Mouse (Mus musculus): ENCODE results near the gene Tnni3. TPM values are rescaled to one million over a fixed set of nuclear protein-coding genes. Genes with fewer than 3 reads are reported as not detected.

Tnni3 gene
- total and polyA plus RNA-seq, 3 experiments = 328 to 353 TPM; not detected in 1

DNA sequence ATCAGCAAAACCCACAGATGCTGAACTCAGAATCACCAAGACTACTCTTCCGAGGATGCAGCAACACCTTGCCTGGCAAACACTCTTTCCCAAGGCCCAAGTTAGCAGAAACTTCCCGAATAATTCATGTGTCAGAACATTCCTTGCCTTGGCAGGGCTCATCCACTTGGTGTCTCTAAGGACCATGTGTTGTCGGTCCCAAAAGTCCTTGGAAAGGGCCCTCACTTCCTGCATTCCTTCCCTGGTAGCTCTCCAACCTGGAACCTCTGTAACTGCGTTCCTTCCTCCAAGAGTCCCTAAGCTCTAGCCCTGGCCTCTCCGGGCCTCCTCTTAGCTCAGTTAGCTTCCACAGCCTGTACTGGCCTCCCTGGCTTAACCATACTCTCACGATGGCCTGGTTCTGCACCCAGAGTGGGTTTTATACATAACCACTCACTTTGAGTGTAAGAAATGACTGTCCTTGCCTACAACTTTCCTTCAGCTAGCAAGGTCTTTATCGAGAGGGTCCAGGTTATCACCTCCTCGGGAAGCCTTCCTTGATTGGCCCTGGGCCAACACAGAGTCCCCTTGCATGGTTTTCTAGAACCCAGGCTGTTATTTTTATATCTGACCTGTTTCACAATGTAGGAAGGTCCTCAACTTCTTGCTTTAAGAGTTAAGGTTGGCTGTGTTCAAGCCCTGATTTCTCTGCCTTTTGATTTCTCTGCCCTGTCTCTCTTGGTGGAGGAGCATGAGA is 12.4 kb downstream of the Tnni3 start:
- Histone ChIP-seq H3K9me3 (replicated peaks; ENCODE audit: insufficient read depth, low read length) (no peaks in the 10 kb centered on the region), H3K4me3 (ENCODE audit: control insufficient read depth in 1 of 2, insufficient read depth in 1 of 2, low read depth in 2 of 2, low read length in 2 of 2) (no peak overlapping the region), H3K4me1 (ENCODE audit: control insufficient read depth in 1 of 2, insufficient read depth in 2 of 2, low read length in 2 of 2) (peaks cover 3 to 26% of the 10 kb centered on the region in 2 experiments), H3K27me3 (ENCODE audit: control insufficient read depth in 1 of 2, insufficient read depth in 2 of 2, low read length in 2 of 2) (no peaks in the 10 kb centered on the region), H3K9ac (ENCODE audit: control insufficient read depth, low read depth, low read length, poor library complexity, severe bottlenecking) (no peak overlapping the region), H3K36me3 (ENCODE audit: control insufficient read depth in 1 of 2, insufficient read depth in 2 of 2, low read length in 2 of 2) (peaks cover 0 to 25% of the 10 kb centered on the region in 2 experiments; a peak in 2 of 4 replicates), H3K27ac (ENCODE audit: control insufficient read depth, low read depth, low read length) (peak overlapping the region; percentile 3), H3K79me2 (ENCODE audit: control insufficient read depth, insufficient read depth, low read length, poor library complexity) (no peaks in the 10 kb centered on the region)
- peak; percentile 56 for DNase-seq (ENCODE audit: low read depth, low spot score)
- 0 out of 2 replicates have a peak, but pooled peaks have one; percentile 31 for TF ChIP-seq TCF12 (IDR thresholded peaks at IDR 0.05; ENCODE audit: low read depth, low read length)
- TF ChIP-seq EP300 (IDR thresholded peaks at IDR 0.05; ENCODE audit: low read depth in 1 of 2, low read length in 2 of 2) = peak; percentile 40 to 56; a peak in 3 of 4 replicates
- TF ChIP-seq POLR2AphosphoS2 (IDR thresholded peaks at IDR 0.05; ENCODE audit: low read length) = no peak
- peak; percentile 44 for TF ChIP-seq TAL1 (IDR thresholded peaks at IDR 0.05; ENCODE audit: low read length)
- peak; percentile 22; the same call in 1 of the 2 replicates for TF ChIP-seq RCOR1 (IDR thresholded peaks at IDR 0.05; ENCODE audit: low read depth, low read length)
- TF ChIP-seq GATA1 (IDR thresholded peaks at IDR 0.05; ENCODE audit: low read depth, low read length) = peak; percentile 54

DNA sequence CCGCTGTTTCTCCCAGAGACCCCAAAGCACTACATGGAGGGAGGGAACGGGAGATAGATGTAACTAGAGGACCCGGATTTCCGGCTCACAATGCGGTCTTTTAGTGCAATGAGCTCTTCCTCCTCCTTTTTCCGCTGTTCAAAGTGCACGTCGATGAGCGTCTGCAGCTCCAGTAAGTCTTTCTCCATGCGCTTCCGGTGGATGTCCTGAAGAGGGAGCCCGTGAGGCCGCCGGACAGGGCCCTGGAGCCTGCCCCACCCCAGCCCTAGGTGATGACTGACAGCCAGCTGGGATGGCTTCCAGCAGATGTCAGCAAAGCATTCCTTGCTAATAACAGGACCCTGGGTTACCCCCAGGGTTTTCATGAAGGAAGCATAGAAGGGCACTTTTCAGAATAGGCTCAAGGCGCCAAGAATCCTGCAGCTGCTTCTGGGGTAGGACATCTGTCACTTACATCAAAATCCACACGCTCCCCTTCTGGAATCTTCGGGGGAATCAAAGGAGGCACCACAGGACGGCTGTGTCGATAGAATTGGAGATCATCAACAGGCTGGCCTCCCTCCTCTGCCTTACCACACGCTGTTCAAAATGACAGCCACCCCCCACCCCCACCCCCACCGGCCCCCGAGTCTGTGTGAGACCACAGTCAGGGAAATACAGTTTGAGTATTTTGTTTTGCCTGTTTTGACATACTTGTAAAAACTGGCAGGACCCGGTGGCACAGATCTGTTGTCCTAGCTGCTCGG is 14.0 kb downstream of the Tnni3 start:
- peaks cover 3 to 37% of the 10 kb centered on the region in 2 experiments for H3K4me1 ChIP-seq (ENCODE audit: control insufficient read depth in 1 of 2, insufficient read depth in 2 of 2, low read length in 2 of 2)
- DNase-seq (ENCODE audit: low read depth, low spot score) = peak; percentile 65
- no peak for TF ChIP-seq RAD21 (IDR thresholded peaks at IDR 0.05; ENCODE audit: low read depth, low read length)
- no peak for TF ChIP-seq TAL1 (IDR thresholded peaks at IDR 0.05; ENCODE audit: low read length)
- peak; percentile 63 to 83 (median 64); a peak in 5 of 6 replicates for TF ChIP-seq CTCF (IDR thresholded peaks at IDR 0.05 in 2 of 3, conservative IDR thresholded peaks at IDR 0.05 in 1 of 3; ENCODE audit: control insufficient read depth in 1 of 3, insufficient read depth in 1 of 3, low read depth in 2 of 3, low read length in 3 of 3, poor library complexity in 1 of 3, severe bottlenecking in 1 of 3)
- no peak for TF ChIP-seq POLR2AphosphoS2 (IDR thresholded peaks at IDR 0.05; ENCODE audit: low read length)
- peak; percentile 38 for TF ChIP-seq SIN3A (IDR thresholded peaks at IDR 0.05; ENCODE audit: low read length)
- no peak for TF ChIP-seq ZKSCAN1 (IDR thresholded peaks at IDR 0.05; ENCODE audit: low read depth, low read length)
- TF ChIP-seq ELF1 (IDR thresholded peaks at IDR 0.05; ENCODE audit: low read depth, low read length) = no peak
- no peak for TF ChIP-seq MYC (IDR thresholded peaks at IDR 0.05; ENCODE audit: low read depth, low read length)
- peak; percentile 13; the same call in 1 of the 2 replicates for TF ChIP-seq SMC3 (IDR thresholded peaks at IDR 0.05; ENCODE audit: low read depth, low read length)
- no peak for TF ChIP-seq MEF2A (IDR thresholded peaks at IDR 0.05; ENCODE audit: extremely low read depth, insufficient replicate concordance, low read depth, low read length, poor library complexity, severe bottlenecking)
- no peak for TF ChIP-seq GABPA (IDR thresholded peaks at IDR 0.05; ENCODE audit: low read depth, low read length)
- no peak for TF ChIP-seq POLR2AphosphoS5 (IDR thresholded peaks at IDR 0.05; ENCODE audit: borderline replicate concordance, low read depth, low read length)
- no peak for TF ChIP-seq GATA1 (IDR thresholded peaks at IDR 0.05; ENCODE audit: low read depth, low read length)
- no peak for TF ChIP-seq HCFC1 (IDR thresholded peaks at IDR 0.05; ENCODE audit: low read depth, low read length)
- no peak for TF ChIP-seq ETS1 (IDR thresholded peaks at IDR 0.05; ENCODE audit: low read depth, low read length)
- H3K27ac ChIP-seq (ENCODE audit: control insufficient read depth, low read depth, low read length) = no peak overlapping the region
- no peaks in the 10 kb centered on the region for H3K27me3 ChIP-seq (ENCODE audit: control insufficient read depth in 1 of 2, insufficient read depth in 2 of 2, low read length in 2 of 2)
- no peaks in the 10 kb centered on the region for H3K9me3 ChIP-seq (replicated peaks; ENCODE audit: insufficient read depth, low read length)
- no peak overlapping the region for H3K9ac ChIP-seq (ENCODE audit: control insufficient read depth, low read depth, low read length, poor library complexity, severe bottlenecking)
- no peaks in the 10 kb centered on the region for H3K79me2 ChIP-seq (ENCODE audit: control insufficient read depth, insufficient read depth, low read length, poor library complexity)
- peaks cover 0 to 32% of the 10 kb centered on the region in 2 experiments; a peak in 2 of 4 replicates for H3K36me3 ChIP-seq (ENCODE audit: control insufficient read depth in 1 of 2, insufficient read depth in 2 of 2, low read length in 2 of 2)
- H3K4me3 ChIP-seq (ENCODE audit: control insufficient read depth in 1 of 2, insufficient read depth in 1 of 2, low read depth in 2 of 2, low read length in 2 of 2) = no peak overlapping the region

All from MEL (cell line).